Mouse (Mus musculus) CH12.LX (cell line): ENCODE measurements around the gene Phlpp2. TPM values are rescaled to one million over a fixed set of nuclear protein-coding genes. Genes with fewer than 3 reads are reported as not detected.

Experiments used
- DNase-seq: peaks from one replicate; pipeline ENCODE4 v3.0.0-alpha.2; 2013; ENCODE audit errors: extremely low read depth
- H3K27ac ChIP-seq: 2 replicates; pipeline ENCODE4 v1.5.1; 2012; ENCODE audit warnings: low read depth, mild to moderate bottlenecking, control low read depth, moderate library complexity; ENCODE audit not compliant: insufficient read depth
- H3K27me3 ChIP-seq: replicated peaks from 2 replicates; pipeline ENCODE3; 2012; ENCODE audit warnings: inconsistent platforms
- H3K36me3 ChIP-seq, 2 experiments: replicated peaks in 1 of 2; 2 replicates each; pipeline versions ENCODE3 to v1.6.1; 2012; ENCODE audit warnings: inconsistent platforms in 1 of 2, low read length in 1 of 2, mild to moderate bottlenecking in 1 of 2, mixed read lengths in 1 of 2, moderate library complexity in 1 of 2; ENCODE audit not compliant: control insufficient read depth in 1 of 2, insufficient read depth in 1 of 2
- H3K4me1 ChIP-seq, 2 experiments: 2 replicates each; pipeline ENCODE4 v1.6.1; 2012; ENCODE audit warnings: inconsistent platforms in 1 of 2, moderate library complexity in 1 of 2; ENCODE audit not compliant: insufficient read depth in 2 of 2, control insufficient read depth in 1 of 2
- H3K4me2 ChIP-seq: 2 replicates; pipeline ENCODE4 v1.6.1; 2012; ENCODE audit warnings: low read depth, mild to moderate bottlenecking, control low read depth; ENCODE audit not compliant: poor library complexity, insufficient read depth, severe bottlenecking
- H3K4me3 ChIP-seq, 3 experiments: fragments of 150-350 bp in 1 of 3; sonication (generic) in 1 of 3; replicated peaks in 1 of 3; 2 replicates each; pipeline versions ENCODE3 to v1.5.1; 2011 to 2012; ENCODE audit warnings: low read depth in 2 of 3, low read length in 2 of 3, mild to moderate bottlenecking in 2 of 3, moderate library complexity in 2 of 3, control low read depth in 1 of 3, improper control_type of control experiment in 1 of 3, inconsistent platforms in 1 of 3, mixed read lengths in 1 of 3; ENCODE audit not compliant: poor library complexity in 1 of 3
- H3K79me2 ChIP-seq: replicated peaks from 2 replicates; pipeline ENCODE4 v1.6.1; 2012; ENCODE audit warnings: mild to moderate bottlenecking, moderate library complexity; ENCODE audit not compliant: control insufficient read depth, poor library complexity, insufficient read depth, severe bottlenecking; ENCODE audit errors: extremely low read depth
- H3K9ac ChIP-seq: 2 replicates; pipeline ENCODE4 v1.6.1; 2012; ENCODE audit warnings: low read depth, mild to moderate bottlenecking, control low read depth, moderate library complexity; ENCODE audit not compliant: insufficient read depth
- H3K9me3 ChIP-seq: replicated peaks from 2 replicates; pipeline ENCODE3; 2012; ENCODE audit warnings: low read length, inconsistent platforms, mixed read lengths
- CHD1 ChIP-seq: IDR thresholded peaks from 2 replicates; pipeline ENCODE4 v1.6.1; 2012; ENCODE audit warnings: low read depth, low read length, improper control_type of control experiment, inconsistent platforms
- E2F4 ChIP-seq: IDR thresholded peaks from 2 replicates; pipeline ENCODE4 v1.6.1; 2011; ENCODE audit warnings: low read depth, low read length, improper control_type of control experiment; ENCODE audit not compliant: insufficient replicate concordance
- ELF1 ChIP-seq: IDR thresholded peaks from 2 replicates; pipeline ENCODE4 v1.6.1; 2014; ENCODE audit warnings: low read depth, mild to moderate bottlenecking, inconsistent platforms, low read length, improper control_type of control experiment
- EP300 ChIP-seq: IDR thresholded peaks from 2 replicates; pipeline ENCODE4 v1.6.1; 2011; ENCODE audit warnings: low read length, improper control_type of control experiment
- ETS1 ChIP-seq: conservative IDR thresholded peaks from 2 replicates; pipeline ENCODE4 v1.6.1; 2012; ENCODE audit warnings: low read depth, mild to moderate bottlenecking, inconsistent platforms, low read length, improper control_type of control experiment, moderate library complexity
- GABPA ChIP-seq: IDR thresholded peaks from 2 replicates; pipeline ENCODE4 v1.6.1; 2012; ENCODE audit warnings: low read depth, low read length, improper control_type of control experiment, inconsistent platforms; ENCODE audit not compliant: insufficient replicate concordance
- HCFC1 ChIP-seq: IDR thresholded peaks from 2 replicates; pipeline ENCODE4 v1.6.1; 2012; ENCODE audit warnings: low read depth, mild to moderate bottlenecking, inconsistent platforms, low read length, improper control_type of control experiment
- IRF4 ChIP-seq: IDR thresholded peaks from 2 replicates; pipeline ENCODE4 v1.6.1; 2014; ENCODE audit warnings: low read depth, mild to moderate bottlenecking, inconsistent platforms, low read length, improper control_type of control experiment
- JUN ChIP-seq: IDR thresholded peaks from 2 replicates; pipeline ENCODE4 v1.6.1; 2011; ENCODE audit warnings: low read depth, mild to moderate bottlenecking, low read length, improper control_type of control experiment, moderate library complexity; ENCODE audit not compliant: insufficient read depth
- JUND ChIP-seq: conservative IDR thresholded peaks from 2 replicates; pipeline ENCODE4 v1.6.1; 2011; ENCODE audit warnings: low read depth, low read length, improper control_type of control experiment
- MAFK ChIP-seq: IDR thresholded peaks from 2 replicates; pipeline ENCODE4 v1.6.1; 2011; ENCODE audit warnings: low read length, improper control_type of control experiment; ENCODE audit not compliant: insufficient replicate concordance
- MAZ ChIP-seq: IDR thresholded peaks from 2 replicates; pipeline ENCODE4 v1.6.1; 2012; ENCODE audit warnings: low read depth, mild to moderate bottlenecking, inconsistent platforms, low read length, improper control_type of control experiment, moderate library complexity
- MEF2A ChIP-seq: IDR thresholded peaks from 2 replicates; pipeline ENCODE4 v1.6.1; 2014; ENCODE audit warnings: low read depth, mild to moderate bottlenecking, inconsistent platforms, low read length, improper control_type of control experiment, borderline replicate concordance
- MXI1 ChIP-seq: IDR thresholded peaks from 2 replicates; pipeline ENCODE4 v1.6.1; 2011; ENCODE audit warnings: mild to moderate bottlenecking, low read depth, low read length, improper control_type of control experiment
- NELFE ChIP-seq: IDR thresholded peaks from 2 replicates; pipeline ENCODE4 v1.6.1; 2011; ENCODE audit warnings: low read depth, low read length, improper control_type of control experiment
- POLR2A ChIP-seq: IDR thresholded peaks from 2 replicates; pipeline ENCODE4 v1.6.1; 2011; ENCODE audit warnings: low read depth, mild to moderate bottlenecking, improper control_type of control experiment, low read length
- POLR2AphosphoS2 ChIP-seq: IDR thresholded peaks from 2 replicates; pipeline ENCODE4 v1.6.1; 2011; ENCODE audit warnings: low read depth, low read length, improper control_type of control experiment
- RCOR1 ChIP-seq: conservative IDR thresholded peaks from 2 replicates; pipeline ENCODE4 v1.6.1; 2012; ENCODE audit warnings: low read depth, mild to moderate bottlenecking, inconsistent platforms, low read length, improper control_type of control experiment
- SIN3A ChIP-seq: IDR thresholded peaks from 2 replicates; pipeline ENCODE4 v1.6.1; 2012; ENCODE audit warnings: low read length, improper control_type of control experiment, inconsistent platforms
- SMC3 ChIP-seq: IDR thresholded peaks from 2 replicates; pipeline ENCODE4 v1.6.1; 2011; ENCODE audit warnings: low read depth, low read length, improper control_type of control experiment
- TBP ChIP-seq: conservative IDR thresholded peaks from 2 replicates; pipeline ENCODE4 v1.6.1; 2011; ENCODE audit warnings: low read depth, low read length, improper control_type of control experiment
- TCF12 ChIP-seq: IDR thresholded peaks from 2 replicates; pipeline ENCODE4 v1.6.1; 2014; ENCODE audit warnings: low read depth, mild to moderate bottlenecking, inconsistent platforms, low read length, improper control_type of control experiment
- UBTF ChIP-seq: IDR thresholded peaks from 2 replicates; pipeline ENCODE4 v1.6.1; 2012; ENCODE audit warnings: low read depth, mild to moderate bottlenecking, inconsistent platforms, low read length, improper control_type of control experiment, moderate library complexity
- USF1 ChIP-seq: IDR thresholded peaks from 2 replicates; pipeline ENCODE4 v1.6.1; 2014; ENCODE audit warnings: low read depth, mild to moderate bottlenecking, inconsistent platforms, low read length, improper control_type of control experiment
- ZC3H11A ChIP-seq: IDR thresholded peaks from 2 replicates; pipeline ENCODE4 v1.6.1; 2012; ENCODE audit warnings: low read depth, mild to moderate bottlenecking, inconsistent platforms, low read length, improper control_type of control experiment
- ZKSCAN1 ChIP-seq: IDR thresholded peaks from 2 replicates; pipeline ENCODE4 v1.6.1; 2012; ENCODE audit warnings: low read depth, inconsistent platforms, low read length, improper control_type of control experiment, borderline replicate concordance
- ZMIZ1 ChIP-seq: IDR thresholded peaks from 2 replicates; pipeline ENCODE4 v1.6.1; 2012; ENCODE audit warnings: low read depth, mild to moderate bottlenecking, inconsistent platforms, low read length, improper control_type of control experiment
- ZNF384 ChIP-seq: IDR thresholded peaks from 2 replicates; pipeline ENCODE4 v1.6.1; 2012; ENCODE audit warnings: low read depth, low read length, improper control_type of control experiment, inconsistent platforms
- dilution Hi-C: fragments of 300-500 bp; cut with MboI; formaldehyde crosslinking; loops from 2 replicates; pipeline ENCODE4 v1.14.3; 2020; ENCODE audit warnings: low sequenced_read_pairs; ENCODE audit not compliant: extremely low pct_unique_long_range_greater_than_20kb, extremely low pct_ligation_motif_present
- in situ Hi-C: fragments of 300-500 bp; cut with MboI; formaldehyde crosslinking; loops from 3 replicates; pipeline ENCODE4 v1.14.3; 2019; ENCODE audit warnings: low sequenced_read_pairs, low pct_ligation_motif_present, low pct_unique_long_range_greater_than_20kb, mixed read lengths
- polyA plus RNA-seq: library from polyadenylated mRNA; unstranded; fragments of >175 nt; gene quantifications from 2 replicates; pipeline ENCODE4 v1.2.1, GENCODE M21; 2012; ENCODE audit warnings: low read depth; ENCODE audit not compliant: insufficient read length
- total RNA-seq, 2 experiments: library from RNA; depleted of rRNA; stranded (reverse); fragments of 300-350 nt in 1 of 2; fragments of >200 nt in 1 of 2; gene quantifications; 2 replicates each; pipeline ENCODE4 v1.2.3; 2012 to 2014

The Phlpp2 gene
- total and polyA plus RNA-seq, 3 experiments, result 3.1 to 9.2 (median 3.5) TPM

- no peak; the same call in 1 of the 2 replicates for TF ChIP-seq RCOR1
- peak; percentile 77; the same call in 1 of the 2 replicates for TF ChIP-seq JUND
- TF ChIP-seq ZNF384, result no peak
Measured at GRCm38 (mm10) chr8:109854522-109854921, 13.8 kb upstream of the Phlpp2 start (continued).

- in situ Hi-C loops (loop anchor here (10.0 kb wide), 1 partner anchor 149 kb away; no protein-coding TSS in a partner anchor), dilution Hi-C loops (no loop called here)
- no peak for DNase-seq
- peaks cover 42 to 83% of the 10 kb centered on the region in 2 experiments for H3K36me3 ChIP-seq
- TF ChIP-seq ZKSCAN1 (no peak), MXI1 (no peak), TCF12 (no peak), ZC3H11A (no peak), EP300 (no peak), IRF4 (no peak), POLR2AphosphoS2 (no peak), HCFC1 (no peak), JUND (no peak), ZMIZ1 (no peak), E2F4 (no peak), ETS1 (no peak), CHD1 (no peak), NELFE (no peak), UBTF (no peak), MAZ (no peak)
- no peak overlapping the region for H3K27ac ChIP-seq
- no peak overlapping the region for H3K4me3 ChIP-seq
- no peak overlapping the region for H3K4me2 ChIP-seq
- peaks cover 2 to 17% of the 10 kb centered on the region in 2 experiments for H3K4me1 ChIP-seq
- H3K9ac ChIP-seq, result no peak overlapping the region
- no peaks in the 10 kb centered on the region for H3K79me2 ChIP-seq
- no peaks in the 10 kb centered on the region for H3K9me3 ChIP-seq
- H3K27me3 ChIP-seq, result no peaks in the 10 kb centered on the region
Measured at GRCm38 (mm10) chr8:109855451-109855850, 12.9 kb upstream of the Phlpp2 start.

- Histone ChIP-seq H3K79me2 (no peaks in the 10 kb centered on the region), H3K36me3 (peaks cover 20 to 44% of the 10 kb centered on the region in 2 experiments), H3K9ac (peak overlapping the region; percentile 83), H3K27me3 (no peaks in the 10 kb centered on the region), H3K27ac (no peak overlapping the region), H3K9me3 (no peaks in the 10 kb centered on the region), H3K4me1 (peaks cover 2 to 36% of the 10 kb centered on the region in 2 experiments; a peak in 3 of 4 replicates), H3K4me2 (peak overlapping the region; percentile 82), H3K4me3 (peak overlapping the region in 1 of 3 experiments; percentile 28)
- peak; percentile 91 for DNase-seq
- in situ Hi-C loops (no loop called here), dilution Hi-C loops (no loop called here)
- TF ChIP-seq ELF1, result peak; percentile 66
- no peak for TF ChIP-seq UBTF
- TF ChIP-seq USF1, result no peak
- TF ChIP-seq JUND, result peak; percentile 53
- no peak for TF ChIP-seq MXI1
- TF ChIP-seq TBP, result peak; percentile 47; the same call in 1 of the 2 replicates
- TF ChIP-seq MAZ, result peak; percentile 94
- no peak for TF ChIP-seq GABPA
- TF ChIP-seq TCF12, result peak; percentile 47
- peak; percentile 80 for TF ChIP-seq SIN3A
- peak; percentile 80 for TF ChIP-seq ETS1
- peak; percentile 12; the same call in 1 of the 2 replicates for TF ChIP-seq SMC3
- 0 out of 2 replicates have a peak, but pooled peaks have one; percentile 28 for TF ChIP-seq MAFK
- peak; percentile 31; the same call in 1 of the 2 replicates for TF ChIP-seq POLR2A
- peak; percentile 94 for TF ChIP-seq IRF4
- 0 out of 2 replicates have a peak, but pooled peaks have one; percentile 12 for TF ChIP-seq JUN
- TF ChIP-seq EP300, result peak; percentile 86
- peak; percentile 90 for TF ChIP-seq MEF2A
- no peak for TF ChIP-seq NELFE
- TF ChIP-seq ZNF384, result peak; percentile 32
Measured at GRCm38 (mm10) chr8:109863398-109863797, 4.9 kb upstream of the Phlpp2 start.
